Mouse (Mus musculus) cerebellum, adult 2 months (tissue): Measurements from ENCODE around the gene Troap. TPM values are rescaled to one million over a fixed set of nuclear protein-coding genes. Genes with fewer than 3 reads are reported as not detected.
A peak's percentile ranks its signal among the peaks of the same experiment; 100 is the strongest.

Experiments
- DNase-seq, 2 experiments: peaks; one replicate each; pipeline ENCODE4 v3.0.0; 2021
- H3K27ac ChIP-seq: fragments of 200-500 bp; 2 replicates; pipeline ENCODE4 v1.5.1; 2012; ENCODE audit warnings: low read length, control low read depth, inconsistent platforms; ENCODE audit not compliant: insufficient read depth
- H3K27me3 ChIP-seq: fragments of 200-500 bp; 2 replicates; pipeline ENCODE4 v1.6.1; 2012; ENCODE audit warnings: inconsistent platforms, mild to moderate bottlenecking, low read length, moderate library complexity; ENCODE audit not compliant: control insufficient read depth, insufficient read depth
- H3K4me1 ChIP-seq: fragments of 200-500 bp; 2 replicates; pipeline ENCODE4 v1.6.1; 2011; ENCODE audit warnings: low read length; ENCODE audit not compliant: control insufficient read depth, insufficient read depth
- H3K4me3 ChIP-seq: fragments of 200-500 bp; replicated peaks from 2 replicates; pipeline ENCODE3; 2011; ENCODE audit warnings: mild to moderate bottlenecking, low read depth, low read length, control low read depth; ENCODE audit not compliant: insufficient read depth
- CTCF ChIP-seq: fragments of 200-500 bp; IDR thresholded peaks from 2 replicates; pipeline ENCODE4 v1.5.1; 2011; ENCODE audit warnings: low read depth, mild to moderate bottlenecking, control low read depth, low read length, moderate library complexity, borderline replicate concordance; ENCODE audit not compliant: insufficient read depth
- POLR2A ChIP-seq: fragments of 200-500 bp; IDR thresholded peaks from 2 replicates; pipeline ENCODE4 v1.6.1; 2011; ENCODE audit warnings: low read length, control low read depth, borderline replicate concordance; ENCODE audit not compliant: insufficient read depth
- WGBS: fragments of 180-500 bp; shearing (Covaris S2); methylation state at CpG from one replicate; pipeline ENCODE4 v1.1.7; 2018; 5-methylcytosine and 5-hydroxymethylcytosine counted together
- polyA plus RNA-seq: library from polyadenylated mRNA; depleted of rRNA; stranded (reverse); fragments of >200 nt; gene quantifications from 2 replicates; pipeline ENCODE4 v1.2.3, GENCODE M21; 2012

The Troap gene
- polyA plus RNA-seq, 1 experiment, result 0.07 TPM

DNA sequence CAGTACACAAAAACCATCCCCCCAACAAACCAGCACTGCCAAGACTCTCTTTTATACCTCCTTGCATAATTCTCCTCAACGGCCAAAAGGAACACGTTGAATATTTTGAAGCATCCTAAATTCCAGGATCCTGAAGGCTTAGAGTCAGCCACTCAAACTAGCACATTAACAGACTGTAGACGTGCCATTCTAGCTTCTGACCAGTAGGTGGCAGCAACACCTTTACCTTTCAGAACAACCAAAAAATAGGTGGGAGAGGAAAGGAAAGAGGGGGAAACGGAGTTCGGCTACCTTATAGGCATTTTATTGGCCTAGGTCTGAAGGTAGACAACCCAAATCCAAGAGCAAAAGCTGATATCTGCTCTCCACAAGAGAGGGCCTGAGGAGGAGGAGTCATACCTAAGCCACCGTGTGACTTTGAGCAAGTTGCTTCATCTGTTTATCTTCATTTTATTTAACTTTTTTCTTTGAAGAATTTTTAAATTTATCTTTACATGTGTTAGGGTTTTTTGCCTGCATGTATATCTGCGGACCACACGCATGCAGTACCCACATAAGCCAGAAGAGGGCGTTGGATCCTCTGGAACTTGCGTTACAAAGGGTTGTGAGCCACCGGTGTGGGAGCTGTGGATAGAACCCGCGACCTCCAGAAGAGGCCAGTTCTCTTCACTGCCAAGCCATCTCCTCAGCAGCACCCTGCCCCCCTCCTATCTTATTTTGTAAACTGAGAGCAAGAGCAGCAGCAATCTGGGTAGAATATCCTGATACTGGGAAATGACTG, 24.7 kb upstream of the Troap start:
- Histone ChIP-seq H3K27ac (no peak overlapping the region), H3K27me3 (no peaks in the 10 kb centered on the region), H3K4me3 (no peak overlapping the region), H3K4me1 (no peaks in the 10 kb centered on the region)
- TF ChIP-seq POLR2A (no peak), CTCF (peak; percentile 58)
- 36% methylated on average over 13 of the region's 13 CpGs for WGBS
- peak; percentile 55 to 63 for DNase-seq

DNA sequence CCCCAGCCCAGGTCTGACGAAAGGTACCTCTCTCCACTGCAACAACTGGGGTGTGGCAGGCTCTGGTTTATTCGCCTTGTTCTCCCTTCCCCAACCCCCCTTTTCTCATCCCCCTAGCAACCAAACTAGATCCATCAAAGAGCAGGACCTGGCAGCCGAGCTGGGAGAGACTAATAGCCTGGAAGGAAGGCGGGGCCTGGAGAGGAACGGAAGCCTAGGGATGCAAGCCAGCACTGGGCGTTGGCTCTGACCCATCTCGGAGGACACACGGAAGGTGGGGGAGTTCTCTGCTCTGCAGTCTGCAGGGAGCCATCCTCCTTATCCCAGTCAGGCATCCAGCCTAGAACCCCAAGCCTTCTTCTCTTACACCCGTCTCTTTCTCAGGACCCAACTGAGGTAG, 21.0 kb upstream of the Troap start:
- Histone ChIP-seq H3K27ac (no peak overlapping the region), H3K27me3 (no peaks in the 10 kb centered on the region; the same call in 1 of the 2 replicates)
- WGBS, result 38% methylated on average over 9 of the region's 9 CpGs

DNA sequence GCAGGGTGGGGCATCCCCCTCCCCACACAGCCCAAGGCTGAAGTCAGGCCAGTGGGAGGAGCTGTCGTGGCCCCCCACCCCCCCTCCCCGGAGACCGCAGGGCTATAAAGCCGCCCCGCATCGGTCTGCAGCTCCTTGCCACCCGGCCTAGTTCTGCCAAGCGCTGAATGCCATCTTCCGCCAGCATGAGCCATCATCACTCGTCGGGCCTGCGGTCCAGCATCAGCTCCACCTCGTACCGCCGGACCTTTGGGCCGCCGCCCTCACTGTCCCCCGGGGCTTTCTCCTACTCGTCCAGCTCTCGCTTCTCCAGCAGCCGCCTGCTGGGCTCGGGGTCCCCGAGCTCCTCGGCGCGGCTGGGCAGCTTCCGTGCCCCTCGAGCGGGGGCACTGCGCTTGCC, 19.3 kb upstream of the Troap start, which contains the start of gene Prph:
TSS of gene Prph (plus strand) at position 135 of the 400 bp plus-strand sequence.
- Histone ChIP-seq H3K4me1 (no peaks in the 10 kb centered on the region; the same call in 1 of the 2 replicates), H3K4me3 (peak within 1 kb of the TSS; percentile 25), H3K27me3 (no peaks in the 10 kb centered on the region; the same call in 1 of the 2 replicates), H3K27ac (no peak within 1 kb of the TSS)
- TF ChIP-seq CTCF, result no peak
- TF ChIP-seq POLR2A, result no peak
- 4% methylated on average over 30 of the region's 30 CpGs for WGBS
- DNase-seq, result no peak

More for the DNA sequence above, 21.0 kb upstream of the Troap start:
- H3K4me3 ChIP-seq, result no peak overlapping the region
- no peak for DNase-seq
- TF ChIP-seq POLR2A (no peak), CTCF (no peak)
- H3K4me1 ChIP-seq, result no peaks in the 10 kb centered on the region; the same call in 1 of the 2 replicates

DNA sequence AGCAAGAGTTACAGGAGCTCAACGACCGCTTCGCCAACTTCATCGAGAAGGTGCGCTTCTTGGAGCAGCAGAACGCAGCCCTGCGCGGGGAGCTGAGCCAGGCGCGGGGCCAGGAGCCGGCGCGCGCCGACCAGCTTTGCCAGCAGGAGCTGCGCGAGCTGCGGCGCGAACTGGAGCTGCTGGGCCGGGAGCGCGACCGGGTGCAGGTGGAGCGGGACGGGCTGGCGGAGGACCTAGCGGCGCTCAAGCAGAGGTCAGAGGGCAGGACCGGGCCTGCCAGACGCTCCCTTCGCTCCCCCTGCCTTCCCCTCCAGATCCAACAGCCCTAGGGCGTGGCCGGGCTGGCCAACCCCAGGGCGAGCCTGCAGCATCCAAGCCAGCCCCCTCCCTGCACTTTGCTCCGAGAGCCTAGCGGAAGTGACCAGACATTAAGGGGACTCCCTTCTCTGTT, 18.8 kb upstream of the Troap start:
- H3K27me3 ChIP-seq, result no peaks in the 10 kb centered on the region; the same call in 1 of the 2 replicates
- H3K27ac ChIP-seq, result no peak overlapping the region
- no peaks in the 10 kb centered on the region; the same call in 1 of the 2 replicates for H3K4me1 ChIP-seq
- peak overlapping the region; percentile 25 for H3K4me3 ChIP-seq
- WGBS, result under 1% methylated on average over 37 of the region's 37 CpGs
- no peak for TF ChIP-seq CTCF
- TF ChIP-seq POLR2A, result no peak
- DNase-seq, result peak; percentile 34 to 42

DNA sequence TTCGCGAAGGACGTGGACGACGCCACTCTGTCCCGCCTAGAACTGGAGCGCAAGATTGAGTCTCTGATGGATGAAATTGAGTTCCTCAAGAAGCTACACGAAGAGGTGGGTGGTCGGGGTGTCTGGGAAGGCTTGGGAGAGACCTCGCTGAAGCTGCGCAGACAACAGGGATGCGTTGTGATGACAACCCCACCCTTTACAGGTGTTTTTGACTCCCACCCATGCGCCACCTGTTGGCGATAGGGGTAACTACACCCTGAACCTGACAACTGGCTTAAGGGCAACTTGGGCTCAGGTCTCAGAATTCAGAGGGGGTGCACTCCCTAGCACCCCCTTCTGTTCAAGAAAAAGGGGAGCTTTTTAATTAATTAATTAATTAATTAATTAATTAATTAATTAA, 18.0 kb upstream of the Troap start:
- H3K27me3 ChIP-seq, result no peaks in the 10 kb centered on the region; the same call in 1 of the 2 replicates
- peak; percentile 69 for TF ChIP-seq CTCF
- no peak for TF ChIP-seq POLR2A

DNA sequence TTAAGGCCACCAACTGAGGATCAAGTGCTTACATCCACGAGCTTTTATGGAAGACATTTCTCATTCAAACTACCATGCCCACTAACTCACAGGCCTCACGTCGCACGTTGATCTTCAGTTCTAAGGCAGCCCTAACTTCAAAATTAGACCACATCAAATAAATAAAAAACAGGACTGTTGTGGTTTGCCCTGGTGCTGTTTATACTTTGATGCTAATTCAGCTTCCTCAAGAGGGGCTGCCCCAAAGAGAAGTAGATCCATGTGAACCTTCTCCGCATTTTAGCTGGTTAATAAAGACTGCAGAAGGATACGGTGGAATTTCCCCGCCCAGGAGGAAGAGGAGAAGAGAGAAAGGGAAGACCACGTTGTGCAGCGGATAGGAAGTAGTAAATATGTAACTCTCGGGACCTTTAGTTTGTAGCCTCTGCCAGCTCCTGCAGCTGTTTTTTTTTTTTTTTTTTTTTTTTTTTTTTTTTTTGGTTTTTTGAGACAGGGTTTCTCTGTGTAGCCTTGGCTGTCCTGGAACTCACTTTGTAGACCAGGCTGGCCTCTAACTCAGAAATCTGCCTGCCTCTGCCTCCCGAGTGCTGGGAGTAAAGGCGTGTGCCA, 8.7 kb upstream of the Troap start:
- Histone ChIP-seq H3K27ac (no peak overlapping the region), H3K4me3 (no peak overlapping the region), H3K4me1 (no peaks in the 10 kb centered on the region), H3K27me3 (no peaks in the 10 kb centered on the region)
- WGBS, result 73% methylated on average over 12 of the region's 12 CpGs
- TF ChIP-seq POLR2A, result no peak
- no peak for TF ChIP-seq CTCF
- DNase-seq, result no peak

More for the DNA sequence above, 18.0 kb upstream of the Troap start:
- WGBS, result 6% methylated on average over 14 of the region's 14 CpGs
- no peak overlapping the region for H3K4me3 ChIP-seq
- H3K27ac ChIP-seq, result no peak overlapping the region
- no peaks in the 10 kb centered on the region; the same call in 1 of the 2 replicates for H3K4me1 ChIP-seq
- peak; percentile 21 to 40 for DNase-seq

DNA sequence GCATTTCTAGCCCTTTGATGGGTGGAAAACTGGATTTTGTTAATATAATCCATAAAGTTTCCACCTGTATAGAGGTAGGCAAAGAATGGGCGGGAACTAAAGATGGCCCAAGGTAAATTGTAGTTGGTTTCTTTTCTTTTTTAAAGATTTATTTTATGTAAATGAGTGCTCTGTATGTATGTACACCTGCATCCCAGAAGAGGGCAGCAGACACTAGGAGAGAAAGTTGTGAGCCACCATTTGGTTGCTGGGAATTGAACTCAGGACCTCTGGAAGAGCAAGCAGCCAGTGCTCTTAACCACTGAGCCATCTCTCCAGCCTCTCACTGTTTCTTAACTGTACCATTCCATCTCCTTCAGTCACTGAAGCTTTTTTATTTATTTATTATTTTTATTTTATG, 2.4 kb upstream of the Troap start:
- Histone ChIP-seq H3K27me3 (no peaks in the 10 kb centered on the region), H3K4me1 (peaks cover 3% of the 10 kb centered on the region; the same call in 1 of the 2 replicates), H3K4me3 (no peak overlapping the region), H3K27ac (no peak overlapping the region)
- no peak for DNase-seq
- WGBS, result 88% methylated on average over 1 of the region's 1 CpGs
- no peak for TF ChIP-seq POLR2A
- TF ChIP-seq CTCF, result no peak
